Mouse (Mus musculus) embryonic fibroblast, embryonic 13.5 days (primary cell): Measurements from ENCODE around the gene Serpina9.

Source experiments
- CTCF ChIP-seq: IDR thresholded peaks from 2 replicates; pipeline ENCODE4 v1.5.1; 2011; ENCODE audit warnings: mild to moderate bottlenecking, control low read depth, low read length, moderate library complexity, borderline replicate concordance; ENCODE audit not compliant: insufficient read depth
- POLR2A ChIP-seq: IDR thresholded peaks from 2 replicates; pipeline ENCODE4 v1.6.1; 2011; ENCODE audit warnings: low read depth, mild to moderate bottlenecking, control low read depth, low read length, moderate library complexity

DNA sequence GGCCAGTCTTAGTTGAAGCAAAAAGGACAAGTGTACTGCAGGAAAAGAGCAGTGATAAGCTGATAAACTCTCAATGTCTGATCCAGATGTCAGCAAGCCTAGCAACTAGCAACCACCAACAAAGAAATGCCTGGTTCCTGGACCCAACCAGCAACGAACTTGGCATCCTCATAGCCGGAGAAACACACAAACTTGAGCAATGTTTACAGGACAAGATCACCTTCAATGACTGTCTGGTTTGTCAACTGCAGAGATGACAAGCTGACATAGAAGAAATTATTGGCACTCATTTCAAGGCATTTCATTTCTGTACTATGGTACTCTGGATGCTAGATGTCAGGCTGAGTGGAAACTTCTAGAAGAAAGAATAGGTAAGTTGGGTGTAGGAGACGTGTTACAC lies 46.8 kb downstream of the Serpina9 start:
- TF ChIP-seq CTCF (no peak), POLR2A (no peak)
